Mouse (Mus musculus) heart, adult 2 months (tissue): ENCODE measurements around the gene Gm11037. TPM values are rescaled to one million over a fixed set of nuclear protein-coding genes. Genes with fewer than 3 reads are reported as not detected.

ENCODE experiments used
- DNase-seq, 2 experiments: peaks; one replicate each; pipeline ENCODE4 v3.0.0; 2021
- H3K27ac ChIP-seq: fragments of 200-600 bp; 2 replicates; pipeline ENCODE4 v1.8.1; 2022
- H3K27me3 ChIP-seq: fragments of 200-500 bp; 2 replicates; pipeline ENCODE4 v1.6.1; 2012; ENCODE audit warnings: mild to moderate bottlenecking, low read length, inconsistent platforms, mixed read lengths; ENCODE audit not compliant: control insufficient read depth, insufficient read depth
- H3K36me3 ChIP-seq: fragments of 200-500 bp; 2 replicates; pipeline ENCODE4 v1.6.1; 2012; ENCODE audit warnings: low read length, inconsistent platforms; ENCODE audit not compliant: control insufficient read depth, insufficient read depth
- H3K4me1 ChIP-seq: fragments of 200-500 bp; 2 replicates; pipeline ENCODE4 v1.6.1; 2011; ENCODE audit warnings: low read length; ENCODE audit not compliant: control insufficient read depth, insufficient read depth
- H3K4me3 ChIP-seq: fragments of 200-600 bp; 2 replicates; pipeline ENCODE4 v1.8.1; 2022
- H3K79me2 ChIP-seq: fragments of 200-500 bp; replicated peaks from 2 replicates; pipeline ENCODE4 v1.6.1; 2012; ENCODE audit warnings: mild to moderate bottlenecking, inconsistent platforms, low read length, moderate library complexity, mixed read lengths; ENCODE audit not compliant: control insufficient read depth, insufficient read depth
- H3K9ac ChIP-seq: fragments of 200-500 bp; 2 replicates; pipeline ENCODE4 v1.6.1; 2012; ENCODE audit warnings: low read depth, mild to moderate bottlenecking, control low read depth, inconsistent platforms, low read length, mixed read lengths
- CTCF ChIP-seq: fragments of 200-600 bp; IDR thresholded peaks from 2 replicates; pipeline ENCODE4 v1.8.1; 2022; ENCODE audit warnings: antibody characterized with exemption, mild to moderate bottlenecking, moderate library complexity
- EP300 ChIP-seq: fragments of 200-500 bp; IDR thresholded peaks from 2 replicates; pipeline ENCODE4 v1.6.1; 2011; ENCODE audit warnings: low read depth, low read length, control low read depth; ENCODE audit not compliant: insufficient read depth
- POLR2A ChIP-seq: fragments of 200-500 bp; IDR thresholded peaks from 2 replicates; pipeline ENCODE4 v1.6.1; 2011; ENCODE audit warnings: mild to moderate bottlenecking, low read depth, low read length, control low read depth; ENCODE audit not compliant: insufficient read depth
- WGBS: fragments of 180-500 bp; shearing (Covaris S2); methylation state at CpG from one replicate; pipeline ENCODE4 v1.1.7; 2018; 5-methylcytosine and 5-hydroxymethylcytosine counted together
- intact Hi-C: fragments of 180-260 bp; cut with DNase I; formaldehyde crosslinking; loops from one replicate; pipeline ENCODE4 v1.15.1; 2025
- polyA plus RNA-seq: library from polyadenylated mRNA; depleted of rRNA; stranded (reverse); fragments of >200 nt; gene quantifications from 2 replicates; pipeline ENCODE4 v1.2.3, GENCODE M21; 2012
- total RNA-seq, 2 experiments: library from RNA; stranded (reverse); gene quantifications; 2 replicates each; pipeline ENCODE4 v1.2.3; 2021

The Gm11037 gene
- total and polyA plus RNA-seq, 3 experiments, result not detected

- H3K4me3 ChIP-seq, result no peak overlapping the region
- DNase-seq, result no peak
- WGBS, result 87% methylated on average over 5 of the region's 5 CpGs
- H3K4me1 ChIP-seq, result peaks cover 14% of the 10 kb centered on the region
- H3K27ac ChIP-seq, result no peak overlapping the region; the same call in 1 of the 2 replicates
- TF ChIP-seq POLR2A (no peak), EP300 (no peak), CTCF (no peak)
- no peak overlapping the region for H3K9ac ChIP-seq
- no peaks in the 10 kb centered on the region for H3K27me3 ChIP-seq
- intact Hi-C loops, result no loop called here
- H3K79me2 ChIP-seq, result no peaks in the 10 kb centered on the region
- peaks cover 4% of the 10 kb centered on the region for H3K36me3 ChIP-seq
Observed at GRCm38 (mm10) chr2:131105989-131106388, 27.3 kb upstream of the Gm11037 start.

- Histone ChIP-seq H3K9ac (no peak overlapping the region), H3K27me3 (no peaks in the 10 kb centered on the region), H3K4me1 (peaks cover 4% of the 10 kb centered on the region), H3K36me3 (no peaks in the 10 kb centered on the region), H3K79me2 (no peaks in the 10 kb centered on the region), H3K4me3 (no peak overlapping the region), H3K27ac (no peak overlapping the region)
- TF ChIP-seq EP300, result no peak
- TF ChIP-seq CTCF, result no peak
- TF ChIP-seq POLR2A, result no peak
- intact Hi-C loops, result no loop called here
- 95% methylated on average over 2 of the region's 2 CpGs for WGBS
- no peak for DNase-seq
Observed at GRCm38 (mm10) chr2:131118968-131119574, 14.2 kb upstream of the Gm11037 start.

- Histone ChIP-seq H3K27me3 (no peaks in the 10 kb centered on the region), H3K36me3 (no peaks in the 10 kb centered on the region), H3K4me3 (no peak overlapping the region), H3K27ac (peak overlapping the region; percentile 84), H3K4me1 (peaks cover 22% of the 10 kb centered on the region), H3K79me2 (no peaks in the 10 kb centered on the region), H3K9ac (0 out of 2 replicates have a peak overlapping the region, but pooled peaks have one; percentile 30)
- intact Hi-C loops, result loop anchor here (2.0 kb wide), 2 partner anchors 17 to 27 kb away; no protein-coding TSS in a partner anchor
- TF ChIP-seq EP300 (peak; percentile 88), POLR2A (peak; percentile 64), CTCF (no peak)
- WGBS, result 35% methylated on average over 3 of the region's 3 CpGs
- peak; percentile 61 to 73 for DNase-seq
Observed at GRCm38 (mm10) chr2:131124166-131124565, 9.1 kb upstream of the Gm11037 start.

- intact Hi-C loops, result loop anchor here (2.0 kb wide), 2 partner anchors 15 to 29 kb away; no protein-coding TSS in a partner anchor
- TF ChIP-seq EP300 (no peak), POLR2A (no peak), CTCF (no peak)
- H3K4me1 ChIP-seq, result peaks cover 23% of the 10 kb centered on the region
Observed at GRCm38 (mm10) chr2:131125157-131125963, 7.9 kb upstream of the Gm11037 start.

DNA sequence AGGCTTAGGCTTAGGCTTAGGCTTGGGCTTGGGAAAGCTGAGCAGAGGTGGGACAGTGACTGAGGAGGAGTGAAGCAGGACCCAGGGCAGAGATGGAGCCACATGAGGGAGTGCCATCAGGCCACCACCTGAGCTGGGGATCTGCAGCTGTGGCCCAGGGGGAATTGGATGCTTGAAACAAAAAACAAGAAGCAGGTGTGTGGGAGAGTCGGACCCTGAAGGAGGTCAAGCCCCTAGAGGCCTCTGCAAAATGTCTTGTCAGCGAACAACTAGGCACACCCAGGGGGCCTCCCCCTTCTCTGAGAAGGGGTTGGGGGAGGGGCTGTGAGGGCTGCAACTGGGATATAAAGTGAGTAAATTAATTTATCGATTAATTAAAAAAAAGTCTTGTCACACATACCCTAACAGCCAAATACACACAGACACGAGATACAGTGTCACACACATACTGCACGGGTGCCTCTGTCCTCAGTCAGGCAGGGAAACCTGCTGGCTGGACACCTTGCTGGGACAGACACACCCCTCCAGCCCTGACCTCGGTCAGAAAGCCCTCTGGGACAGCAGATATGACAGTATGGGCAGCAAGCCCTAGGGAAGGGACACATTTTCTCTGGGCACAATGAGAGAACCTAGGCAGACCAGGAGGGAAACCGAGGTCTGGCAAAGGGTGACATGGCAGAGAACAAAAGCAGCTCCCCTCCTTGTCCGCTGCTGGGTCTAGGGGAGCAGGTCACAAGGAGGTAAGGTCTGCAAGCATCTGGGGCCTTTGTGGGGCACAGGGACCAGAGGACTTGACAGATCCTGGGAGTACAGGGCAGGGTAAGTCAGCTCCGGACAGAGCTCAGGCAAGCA lies 7.1 kb upstream of the Gm11037 start:
- WGBS, result 60% methylated on average over 9 of the region's 9 CpGs
- H3K36me3 ChIP-seq, result no peaks in the 10 kb centered on the region
- peaks cover 23% of the 10 kb centered on the region for H3K4me1 ChIP-seq
- no peaks in the 10 kb centered on the region for H3K79me2 ChIP-seq
- H3K27me3 ChIP-seq, result no peaks in the 10 kb centered on the region
- TF ChIP-seq POLR2A (no peak), EP300 (no peak), CTCF (no peak)
- H3K27ac ChIP-seq, result peak overlapping the region; percentile 97
- H3K9ac ChIP-seq, result peak overlapping the region; percentile 75
- no peak for DNase-seq
- H3K4me3 ChIP-seq, result peak overlapping the region; percentile 81; the same call in 1 of the 2 replicates
- intact Hi-C loops, result loop anchor here (2.0 kb wide), 2 partner anchors 15 to 29 kb away; no protein-coding TSS in a partner anchor

More at GRCm38 (mm10) chr2:131125157-131125963, 7.9 kb upstream of the Gm11037 start:
- peak overlapping the region; percentile 97 for H3K27ac ChIP-seq
- no peak overlapping the region for H3K4me3 ChIP-seq
- no peaks in the 10 kb centered on the region for H3K79me2 ChIP-seq
- DNase-seq, result peak in 1 of 2 experiments; percentile 13
- H3K9ac ChIP-seq, result no peak overlapping the region
- no peaks in the 10 kb centered on the region for H3K36me3 ChIP-seq
- H3K27me3 ChIP-seq, result no peaks in the 10 kb centered on the region
- WGBS, result 92% methylated on average over 9 of the region's 9 CpGs
